ENCODE assay signal across 9 mouse cellular contexts in genomic region chr19:36809476-36810168, GRCm38 (mm10). TPM values are rescaled to one million over a fixed set of nuclear protein-coding genes. Genes with fewer than 3 reads are reported as not detected.
DNase-seq lines count a peak whose midpoint lies in the region; ATAC-seq and TF ChIP-seq lines count a peak whose summit lies in the region.
"Had no signal": no experiment of that assay in that cellular context is flagged by ENCODE, and none has a peak within 500 bp of the region (broad histone marks: within the 10 kb centered on the region; RNA-seq: fewer than 3 reads in every experiment).

No protein-coding gene starts in this region.

- no peak overlapping the region for H3K4me2 ChIP-seq in hindbrain, postnatal 0 days (ENCODE audit: low read depth, low read length)
- H3K4me2 ChIP-seq in hindbrain, embryonic 12.5 days (replicated peaks), result no peak overlapping the region

- H3K4me1 ChIP-seq in hindbrain, postnatal 0 days (ENCODE audit: insufficient read depth, low read length), result no peaks in the 10 kb centered on the region
- H3K4me1 ChIP-seq in hindbrain, embryonic 12.5 days, result no peaks in the 10 kb centered on the region
- no peaks in the 10 kb centered on the region for H3K4me1 ChIP-seq in thymus, adult 2 months (replicated peaks; ENCODE audit: control insufficient read depth, insufficient read depth, low read length)
- H3K4me1 ChIP-seq in liver, adult 2 months (ENCODE audit: control insufficient read depth, insufficient read depth, low read length), result peaks cover 2% of the 10 kb centered on the region; the same call in 1 of the 2 replicates

- H3K4me3 ChIP-seq in hindbrain, postnatal 0 days (ENCODE audit: low read length), result no peak overlapping the region
- H3K4me3 ChIP-seq in hindbrain, embryonic 12.5 days, result no peak overlapping the region
- no peak overlapping the region for H3K4me3 ChIP-seq in thymus, adult 2 months (ENCODE audit: control insufficient read depth, insufficient read depth, low read length)
- H3K4me3 ChIP-seq in liver, adult 2 months (ENCODE audit: insufficient read depth, low read depth, low read length), result no peak overlapping the region
- H3K4me3 ChIP-seq: layer of hippocampus, adult 2 months had no signal

- TF ChIP-seq CTCF in hindbrain, postnatal 0 days (IDR thresholded peaks at IDR 0.05; ENCODE audit: low read depth), result no peak
- TF ChIP-seq CTCF in thymus, adult 2 months (IDR thresholded peaks at IDR 0.05; ENCODE audit: borderline replicate concordance, control insufficient read depth, extremely low read depth, insufficient read depth, low read length, poor library complexity), result no peak
- TF ChIP-seq CTCF in liver, adult 2 months (IDR thresholded peaks at IDR 0.05; ENCODE audit: low read depth, low read length), result no peak

- no peaks in the 10 kb centered on the region for H3K9me3 ChIP-seq in hindbrain, postnatal 0 days (ENCODE audit: low read length)
- H3K9me3 ChIP-seq in hindbrain, embryonic 12.5 days (replicated peaks), result no peaks in the 10 kb centered on the region

- peak; percentile 55; the same call in 1 of the 2 replicates for ATAC-seq in hindbrain, postnatal 0 days
- ATAC-seq in hindbrain, embryonic 12.5 days (ENCODE audit: low FRiP score), result no peak

- no peak for TF ChIP-seq POLR2A in thymus, adult 2 months (IDR thresholded peaks at IDR 0.05; ENCODE audit: control insufficient read depth, extremely low read depth, insufficient read depth, low read length, poor library complexity)
- no peak for TF ChIP-seq POLR2A in liver, adult 2 months (IDR thresholded peaks at IDR 0.05; ENCODE audit: extremely low read depth, insufficient read depth, low read length)

- no peaks in the 10 kb centered on the region for H3K36me3 ChIP-seq in hindbrain, postnatal 0 days (ENCODE audit: insufficient read depth, low read length)
- H3K36me3 ChIP-seq in hindbrain, embryonic 12.5 days, result no peaks in the 10 kb centered on the region
- no peaks in the 10 kb centered on the region for H3K36me3 ChIP-seq in thymus, adult 2 months (ENCODE audit: control insufficient read depth, insufficient read depth, low read length)
- H3K36me3 ChIP-seq in liver, adult 2 months (ENCODE audit: control insufficient read depth, insufficient read depth, low read length), result no peaks in the 10 kb centered on the region

- no peak overlapping the region for H3K9ac ChIP-seq in hindbrain, postnatal 0 days (replicated peaks; ENCODE audit: low read length)
- H3K9ac ChIP-seq in hindbrain, embryonic 12.5 days, result no peak overlapping the region
- no peak overlapping the region for H3K9ac ChIP-seq in liver, adult 2 months (ENCODE audit: low read depth, low read length)

- no peak for DNase-seq in hindbrain, postnatal 0 days (ENCODE audit: low spot score)
- peak; percentile 22 for DNase-seq in thymus, postnatal 4 days
- DNase-seq in thymus, adult 2 months, result no peak
- peak; percentile 85 for DNase-seq in liver, adult 2 months (ENCODE audit: extremely low read depth, low read depth, low spot score)
- DNase-seq in gastrocnemius, postnatal 4 days (ENCODE audit: low spot score in 2 of 2), result no peak
- no peak for DNase-seq in urinary bladder, postnatal 14 days (ENCODE audit: low spot score)
- DNase-seq: heart, postnatal 14 days had no signal

- 45% methylated on average over 12 of the region's 12 CpGs for WGBS in hindbrain, postnatal 0 days
- 30% methylated on average over 12 of the region's 12 CpGs for WGBS in hindbrain, embryonic 12.5 days
- WGBS in thymus, adult 2 months, result 77% methylated on average over 12 of the region's 12 CpGs
- 24% methylated on average over 12 of the region's 12 CpGs for whole genome bisulfite sequencing in liver, adult 2 months

- no peak overlapping the region for H3K27ac ChIP-seq in hindbrain, postnatal 0 days
- no peak overlapping the region for H3K27ac ChIP-seq in hindbrain, embryonic 12.5 days
- no peak overlapping the region for H3K27ac ChIP-seq in thymus, adult 2 months (ENCODE audit: control insufficient read depth, insufficient read depth, low read length)
- 0 out of 2 replicates have a peak overlapping the region, but pooled peaks have one; percentile 37 for H3K27ac ChIP-seq in liver, adult 2 months (replicated peaks; ENCODE audit: insufficient read depth, low read depth, low read length)
- H3K27ac ChIP-seq: layer of hippocampus, adult 2 months had no signal

- no peaks in the 10 kb centered on the region for H3K27me3 ChIP-seq in hindbrain, postnatal 0 days (ENCODE audit: insufficient read depth, low read length)
- no peaks in the 10 kb centered on the region for H3K27me3 ChIP-seq in hindbrain, embryonic 12.5 days
- no peaks in the 10 kb centered on the region for H3K27me3 ChIP-seq in thymus, adult 2 months (ENCODE audit: control insufficient read depth, insufficient read depth, low read length)
- H3K27me3 ChIP-seq in liver, adult 2 months (ENCODE audit: control insufficient read depth, insufficient read depth, low read length), result no peaks in the 10 kb centered on the region

- no peaks in the 10 kb centered on the region for H3K79me2 ChIP-seq in liver, adult 2 months (ENCODE audit: control insufficient read depth, insufficient read depth, low read length)

RNA-seq across cellular contexts. Expression of gene Tnks2, which starts 24.4 kb away (rescaled TPM):
- total RNA-seq in hindbrain, postnatal 0 days (2014; rRNA removed), result 128 and 138 TPM in 2 replicates
- polyA plus RNA-seq in hindbrain, postnatal 0 days (2015; fragmentation: Nextera tagmentation; extraction: Ambion mirVana), result 26.1 and 28.7 TPM in 2 replicates
- 99.6 and 99.9 TPM in 2 replicates for polyA plus RNA-seq in hindbrain, embryonic 12.5 days (2016; fragmentation: Nextera tagmentation; extraction: Ambion mirVana)
- polyA plus RNA-seq in thymus, adult 2 months (2012; rRNA removed), result 46.0 and 52.9 TPM in 2 replicates
- 50.9 and 55.2 TPM in 2 replicates for total RNA-seq in liver, adult 2 months (2014; rRNA removed)
- 6.3 and 8.6 TPM in 2 replicates for polyA plus RNA-seq in liver, adult 2 months (2012; rRNA removed)
- total RNA-seq in gastrocnemius, postnatal 4 days (2021), result 100 to 1,000 TPM; 166 to 182 TPM

Comparison
In these comparisons a context has a peak if more than half of its experiments do, and no peak if none do; other contexts are left out.
1. DNase-seq: peak in thymus, postnatal 4 days (single experiment) and liver, adult 2 months (single experiment); none in hindbrain, postnatal 0 days (single experiment), thymus, adult 2 months (single experiment), gastrocnemius, postnatal 4 days (0 of 2) and urinary bladder, postnatal 14 days (single experiment).